Comparison of ENCODE assay signal across 8 mouse cellular contexts in genomic region chr2:179193507-179194160, GRCm38 (mm10).
DNase-seq lines count a peak whose midpoint lies in the region; ATAC-seq lines count a peak whose summit lies in the region.

No protein-coding gene starts in this region.

- peak; percentile 20 for DNase-seq in 3T3-L1 (ENCODE audit: low read depth, low spot score)
- peak; percentile 83 for DNase-seq in brain, adult 2 months (ENCODE audit: low read depth, low spot score)
- peak; percentile 83 for DNase-seq in forebrain, embryonic 10.5 days (ENCODE audit: extremely low spot score, low spot score)
- peak; percentile 83 for DNase-seq in kidney, postnatal 14 days
- DNase-seq in liver, embryonic 11.5 days (ENCODE audit: low spot score): peak; percentile 78
- DNase-seq in thymus, postnatal 0 days (ENCODE audit: low spot score): peak; percentile 21

- no peaks in the 10 kb centered on the region for H3K27me3 ChIP-seq in forebrain, embryonic 10.5 days (ENCODE audit: poor library complexity, severe bottlenecking)
- no peaks in the 10 kb centered on the region; the same call in 1 of the 2 replicates for H3K27me3 ChIP-seq in heart, embryonic 15.5 days
- H3K27me3 ChIP-seq in liver, embryonic 11.5 days (replicated peaks; ENCODE audit: control insufficient read depth, insufficient read depth, low read length): no peaks in the 10 kb centered on the region
- H3K27me3 ChIP-seq in neural tube, embryonic 12.5 days (replicated peaks): no peaks in the 10 kb centered on the region

- no peaks in the 10 kb centered on the region; the same call in 1 of the 2 replicates for H3K4me1 ChIP-seq in forebrain, embryonic 10.5 days
- H3K4me1 ChIP-seq in heart, embryonic 15.5 days (replicated peaks): no peaks in the 10 kb centered on the region
- H3K4me1 ChIP-seq in liver, embryonic 11.5 days (replicated peaks; ENCODE audit: control insufficient read depth, insufficient read depth, low read length): no peaks in the 10 kb centered on the region
- peaks cover 5% of the 10 kb centered on the region for H3K4me1 ChIP-seq in neural tube, embryonic 12.5 days

- WGBS in forebrain, embryonic 10.5 days: 39% methylated on average over 9 of the region's 9 CpGs
- WGBS in heart, embryonic 15.5 days: 35% methylated on average over 9 of the region's 9 CpGs
- 33% methylated on average over 9 of the region's 9 CpGs for WGBS in liver, embryonic 11.5 days
- WGBS in neural tube, embryonic 12.5 days: 49% methylated on average over 9 of the region's 9 CpGs

- H3K9me3 ChIP-seq in forebrain, embryonic 10.5 days: no peaks in the 10 kb centered on the region
- H3K9me3 ChIP-seq in heart, embryonic 15.5 days (replicated peaks): no peaks in the 10 kb centered on the region
- no peaks in the 10 kb centered on the region for H3K9me3 ChIP-seq in liver, embryonic 11.5 days (ENCODE audit: control insufficient read depth, low read length)
- no peaks in the 10 kb centered on the region for H3K9me3 ChIP-seq in neural tube, embryonic 12.5 days

- no peak overlapping the region for H3K27ac ChIP-seq in forebrain, embryonic 10.5 days
- H3K27ac ChIP-seq in heart, embryonic 15.5 days: no peak overlapping the region
- no peak overlapping the region for H3K27ac ChIP-seq in liver, embryonic 11.5 days (ENCODE audit: low read depth, low read length)
- H3K27ac ChIP-seq in neural tube, embryonic 12.5 days: no peak overlapping the region

- H3K9ac ChIP-seq in heart, embryonic 15.5 days: no peak overlapping the region
- H3K9ac ChIP-seq in liver, embryonic 11.5 days (ENCODE audit: low read depth, low read length): no peak overlapping the region
- no peak overlapping the region for H3K9ac ChIP-seq in neural tube, embryonic 12.5 days

- H3K4me3 ChIP-seq in forebrain, embryonic 10.5 days: no peak overlapping the region
- H3K4me3 ChIP-seq in heart, embryonic 15.5 days: no peak overlapping the region
- H3K4me3 ChIP-seq in liver, embryonic 11.5 days (ENCODE audit: low read depth, low read length): no peak overlapping the region
- no peak overlapping the region for H3K4me3 ChIP-seq in neural tube, embryonic 12.5 days

- ATAC-seq in heart, embryonic 15.5 days (replicated peaks; ENCODE audit: insufficient number of reproducible peaks, insufficient read depth, low FRiP score, low read depth): peak; percentile 31; the same call in 1 of the 2 replicates
- peak; percentile 58 for ATAC-seq in liver, embryonic 11.5 days (replicated peaks; ENCODE audit: low FRiP score)
- peak; percentile 81 for ATAC-seq in neural tube, embryonic 12.5 days (ENCODE audit: low FRiP score, low read depth)

- no peaks in the 10 kb centered on the region for H3K36me3 ChIP-seq in forebrain, embryonic 10.5 days (replicated peaks)
- no peaks in the 10 kb centered on the region for H3K36me3 ChIP-seq in heart, embryonic 15.5 days
- no peaks in the 10 kb centered on the region for H3K36me3 ChIP-seq in liver, embryonic 11.5 days (ENCODE audit: control insufficient read depth, insufficient read depth, low read length)
- H3K36me3 ChIP-seq in neural tube, embryonic 12.5 days: no peaks in the 10 kb centered on the region

- H3K4me2 ChIP-seq in heart, embryonic 15.5 days: no peak overlapping the region
- H3K4me2 ChIP-seq in liver, embryonic 11.5 days: no peak overlapping the region
- H3K4me2 ChIP-seq in neural tube, embryonic 12.5 days (replicated peaks): no peak overlapping the region

Comparison
In these comparisons a context has a peak if more than half of its experiments do, and no peak if none do; other contexts are left out.
1. DNase-seq: peak in every context shown above with its lines; median percentile 83 in brain, adult 2 months; 83 in forebrain, embryonic 10.5 days; 83 in kidney, postnatal 14 days; 78 in liver, embryonic 11.5 days; 21 in thymus, postnatal 0 days; 20 in 3T3-L1.
2. ATAC-seq: peak in every context shown above with its lines; median percentile 81 in neural tube, embryonic 12.5 days; 58 in liver, embryonic 11.5 days; 31 in heart, embryonic 15.5 days.